Mouse (Mus musculus) heart, embryonic 15.5 days (tissue): ENCODE measurements around the gene Phip. TPM values are rescaled to one million over a fixed set of nuclear protein-coding genes. Genes with fewer than 3 reads are reported as not detected.

Source experiments
- ATAC-seq: fragments of 200-750 bp; cut with Nextera tagmentation; replicated peaks from 2 replicates; pipeline ENCODE4 v1.8.0; 2017; ENCODE audit warnings: low read depth, moderate TSS enrichment; ENCODE audit not compliant: insufficient number of reproducible peaks, insufficient read depth, low FRiP score
- H3K27ac ChIP-seq: fragments of 300-500 bp; sonication (generic); 2 replicates; pipeline ENCODE4 v1.5.1; 2015; ENCODE audit warnings: mild to moderate bottlenecking, inconsistent platforms
- H3K27me3 ChIP-seq: fragments of 300-500 bp; sonication (generic); 2 replicates; pipeline ENCODE4 v1.6.1; 2015; ENCODE audit warnings: inconsistent platforms
- H3K36me3 ChIP-seq: fragments of 300-500 bp; sonication (generic); 2 replicates; pipeline ENCODE4 v1.6.1; 2015; ENCODE audit warnings: mild to moderate bottlenecking, inconsistent platforms
- H3K4me1 ChIP-seq: fragments of 300-500 bp; sonication (generic); replicated peaks from 2 replicates; pipeline ENCODE4 v1.6.1; 2015; ENCODE audit warnings: inconsistent platforms
- H3K4me2 ChIP-seq: fragments of 300-500 bp; sonication (generic); 2 replicates; pipeline ENCODE4 v1.6.1; 2015; ENCODE audit warnings: inconsistent platforms, mild to moderate bottlenecking, moderate library complexity
- H3K4me3 ChIP-seq: fragments of 300-500 bp; sonication (generic); 2 replicates; pipeline ENCODE4 v1.5.1; 2015; ENCODE audit warnings: mild to moderate bottlenecking, inconsistent platforms
- H3K9ac ChIP-seq: fragments of 300-500 bp; sonication (generic); 2 replicates; pipeline ENCODE4 v1.6.1; 2015; ENCODE audit warnings: mild to moderate bottlenecking, inconsistent platforms
- H3K9me3 ChIP-seq: fragments of 300-500 bp; sonication (generic); replicated peaks from 2 replicates; pipeline ENCODE4 v1.6.1; 2016; ENCODE audit warnings: inconsistent platforms
- WGBS: fragments of 180-500 bp; shearing (Covaris S2); methylation state at CpG from one replicate; pipeline ENCODE4 v1.1.7; 2015; ENCODE audit warnings: mixed read lengths; 5-methylcytosine and 5-hydroxymethylcytosine counted together
- polyA plus RNA-seq: library from polyadenylated mRNA; unstranded; fragments of >200 nt; fragmentation: Nextera tagmentation; extraction: Ambion mirVana; gene quantifications from 2 replicates; pipeline ENCODE4 v1.2.1, GENCODE M21; 2015

Gene Phip
- polyA plus RNA-seq, 1 experiment from 2014 or later = 46.5 TPM

DNA sequence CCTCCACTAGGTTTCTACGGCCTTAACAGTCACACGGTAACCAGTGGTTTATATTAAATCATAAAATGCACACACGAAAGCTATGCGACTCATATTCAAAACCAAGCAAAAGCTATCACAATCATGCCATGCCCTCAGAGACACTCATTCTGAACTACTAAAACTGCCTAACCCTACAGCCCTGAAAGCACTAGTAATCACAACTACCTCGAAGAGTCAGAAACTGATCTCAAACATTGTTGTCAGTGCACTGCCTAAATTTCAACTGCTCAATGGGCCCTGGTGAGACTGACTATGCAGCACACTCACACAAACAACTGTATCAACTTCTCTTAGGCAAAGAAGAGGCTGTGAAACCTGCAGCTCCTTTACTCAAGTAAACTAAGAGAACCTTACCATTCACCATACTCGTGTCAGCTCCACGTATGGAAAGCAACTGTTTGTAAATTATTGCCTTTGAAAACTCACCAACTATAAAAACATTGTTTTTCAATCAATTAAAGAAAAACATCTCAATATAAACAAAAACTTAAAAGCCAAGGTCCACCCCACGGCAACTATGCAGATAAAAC lies 1.9 kb downstream of the Phip start:
- 21% methylated on average over 8 of the region's 8 CpGs for WGBS
- peak overlapping the region; percentile 68 for H3K4me3 ChIP-seq

DNA sequence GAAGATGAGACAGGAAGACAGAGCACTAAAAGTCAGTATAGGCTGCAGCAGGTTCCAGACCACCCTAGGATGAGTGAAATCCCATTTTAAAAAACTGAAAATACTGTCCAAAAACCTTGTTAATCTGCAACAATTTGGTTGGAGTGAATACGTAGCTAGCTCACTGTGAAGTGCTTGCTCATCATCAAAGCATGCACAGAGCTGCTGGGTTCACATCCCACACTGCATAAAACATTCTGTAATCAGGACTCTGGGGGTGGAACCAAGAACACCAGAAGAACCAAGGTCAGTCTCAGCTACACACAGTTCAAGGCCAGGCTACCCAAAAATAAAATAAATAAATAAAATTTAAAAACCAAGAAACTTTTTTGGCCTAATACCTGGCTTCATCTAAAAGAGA lies 3.9 kb downstream of the Phip start:
- Histone ChIP-seq H3K4me1 (peaks cover 7% of the 10 kb centered on the region), H3K27me3 (no peaks in the 10 kb centered on the region), H3K27ac (no peak overlapping the region), H3K9me3 (no peaks in the 10 kb centered on the region), H3K4me2 (no peak overlapping the region), H3K4me3 (no peak overlapping the region), H3K9ac (no peak overlapping the region), H3K36me3 (no peaks in the 10 kb centered on the region)
- no peak for ATAC-seq
- WGBS = 32% methylated on average over 1 of the region's 1 CpGs

More for the DNA sequence above, 1.9 kb downstream of the Phip start:
- H3K9me3 ChIP-seq = no peaks in the 10 kb centered on the region
- no peak for ATAC-seq
- H3K27ac ChIP-seq = peak overlapping the region; percentile 99
- H3K36me3 ChIP-seq = no peaks in the 10 kb centered on the region
- H3K27me3 ChIP-seq = no peaks in the 10 kb centered on the region
- peak overlapping the region; percentile 82 for H3K9ac ChIP-seq
- peaks cover 10% of the 10 kb centered on the region for H3K4me1 ChIP-seq
- peak overlapping the region; percentile 65 for H3K4me2 ChIP-seq

DNA sequence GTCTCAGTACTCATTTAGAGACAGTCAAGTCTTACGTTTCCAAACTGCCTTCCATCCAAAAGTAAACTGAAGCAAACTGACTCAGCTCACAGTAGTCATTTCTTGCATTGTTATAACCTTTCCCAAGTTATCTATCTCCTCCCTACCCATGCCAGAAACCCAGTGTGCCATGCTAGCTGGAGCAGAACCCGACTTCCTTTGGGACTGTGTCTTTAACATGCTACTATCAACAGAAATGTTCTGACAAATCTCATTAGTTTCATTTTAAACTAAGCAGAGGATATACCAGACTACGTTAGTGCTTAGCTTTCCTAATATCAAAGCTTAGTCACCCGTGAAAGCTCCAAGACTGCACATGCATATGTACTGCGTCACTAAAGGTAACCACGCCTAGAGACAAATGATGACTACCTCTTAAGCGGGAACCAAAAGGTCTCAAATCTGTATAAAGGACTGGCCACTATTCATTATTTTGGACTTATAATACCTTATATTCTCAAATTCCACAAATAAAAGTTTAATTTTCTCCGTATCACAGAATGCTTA lies 8.2 kb downstream of the Phip start:
- no peak for ATAC-seq
- no peak overlapping the region for H3K27ac ChIP-seq
- no peak overlapping the region for H3K4me2 ChIP-seq
- H3K4me1 ChIP-seq = peaks cover 3% of the 10 kb centered on the region; the same call in 1 of the 2 replicates
- no peaks in the 10 kb centered on the region for H3K27me3 ChIP-seq
- no peaks in the 10 kb centered on the region for H3K9me3 ChIP-seq
- H3K9ac ChIP-seq = no peak overlapping the region
- no peaks in the 10 kb centered on the region for H3K36me3 ChIP-seq
- 85% methylated on average over 8 of the region's 8 CpGs for WGBS
- H3K4me3 ChIP-seq = no peak overlapping the region

DNA sequence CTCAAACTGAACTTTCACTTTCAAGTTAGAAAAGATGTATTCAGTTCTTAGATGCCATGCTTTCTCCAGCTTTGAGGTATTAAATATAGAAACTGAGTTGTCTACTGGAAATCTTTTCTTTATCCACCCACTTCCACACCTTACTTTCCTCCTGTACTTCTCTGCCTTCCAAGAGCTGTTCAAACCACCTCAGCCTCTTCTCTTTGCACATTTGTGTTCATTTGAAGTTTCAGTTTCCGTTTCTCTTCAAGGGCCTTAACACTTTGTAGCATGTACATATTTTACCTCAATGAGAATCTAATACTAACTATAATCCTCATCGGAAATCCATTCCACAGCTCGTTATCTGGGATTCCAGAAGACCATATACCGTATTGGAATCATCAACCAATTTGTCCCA lies 11.3 kb downstream of the Phip start:
- Histone ChIP-seq H3K4me3 (no peak overlapping the region), H3K27me3 (no peaks in the 10 kb centered on the region), H3K27ac (no peak overlapping the region), H3K9ac (no peak overlapping the region), H3K36me3 (0 out of 2 replicates have a peak, but pooled peaks cover 4% of the 10 kb centered on the region), H3K4me1 (no peaks in the 10 kb centered on the region), H3K4me2 (no peak overlapping the region), H3K9me3 (no peaks in the 10 kb centered on the region)
- WGBS = 84% methylated on average over 4 of the region's 4 CpGs
- ATAC-seq = no peak

DNA sequence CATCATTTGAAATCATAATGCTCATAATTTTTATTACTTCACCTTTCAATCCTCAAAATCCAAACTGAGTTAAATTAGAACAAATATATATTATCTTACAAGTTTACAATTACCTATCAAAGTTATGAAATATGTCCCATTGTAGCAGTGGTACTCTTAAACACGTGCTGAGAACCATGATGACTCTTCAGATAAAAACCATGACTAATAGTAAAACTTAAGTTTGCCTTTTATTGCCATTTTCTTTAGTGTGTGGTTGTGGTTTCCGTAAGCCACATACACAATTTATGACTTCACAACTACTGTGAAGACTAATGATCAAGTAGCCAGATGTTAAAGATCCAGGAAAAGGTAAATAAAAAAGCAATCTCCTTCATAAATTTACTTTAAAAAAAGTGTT lies 14.0 kb downstream of the Phip start:
- Histone ChIP-seq H3K9ac (no peak overlapping the region), H3K27me3 (no peaks in the 10 kb centered on the region), H3K27ac (no peak overlapping the region), H3K4me1 (no peaks in the 10 kb centered on the region), H3K9me3 (no peaks in the 10 kb centered on the region), H3K4me2 (no peak overlapping the region), H3K36me3 (peaks cover 14% of the 10 kb centered on the region; the same call in 1 of the 2 replicates), H3K4me3 (no peak overlapping the region)
- WGBS = 90% methylated on average over 2 of the region's 2 CpGs
- ATAC-seq = no peak

DNA sequence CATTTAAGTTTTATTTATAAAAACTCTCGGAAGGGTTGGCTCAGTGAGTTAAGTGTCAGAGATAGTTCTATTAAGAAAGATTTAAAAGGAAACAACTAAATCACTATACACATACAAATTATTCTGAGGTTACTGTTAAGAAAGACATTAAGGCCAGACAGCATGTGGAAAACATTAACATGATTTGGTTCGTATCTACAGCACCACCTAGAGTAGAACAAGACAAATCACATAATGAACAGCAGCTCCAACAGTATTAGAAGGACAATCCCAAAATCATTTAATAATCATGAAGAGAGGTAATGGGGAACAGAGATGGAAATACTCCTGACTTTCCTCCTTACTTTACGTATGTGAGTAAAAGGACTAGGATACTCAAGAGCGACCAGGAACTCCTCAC lies 20.0 kb downstream of the Phip start:
- Histone ChIP-seq H3K36me3 (peaks cover 26% of the 10 kb centered on the region), H3K4me2 (no peak overlapping the region), H3K27me3 (no peaks in the 10 kb centered on the region), H3K9ac (no peak overlapping the region), H3K4me3 (no peak overlapping the region), H3K27ac (no peak overlapping the region), H3K4me1 (no peaks in the 10 kb centered on the region), H3K9me3 (no peaks in the 10 kb centered on the region)
- 76% methylated on average over 4 of the region's 4 CpGs for WGBS
- no peak for ATAC-seq

DNA sequence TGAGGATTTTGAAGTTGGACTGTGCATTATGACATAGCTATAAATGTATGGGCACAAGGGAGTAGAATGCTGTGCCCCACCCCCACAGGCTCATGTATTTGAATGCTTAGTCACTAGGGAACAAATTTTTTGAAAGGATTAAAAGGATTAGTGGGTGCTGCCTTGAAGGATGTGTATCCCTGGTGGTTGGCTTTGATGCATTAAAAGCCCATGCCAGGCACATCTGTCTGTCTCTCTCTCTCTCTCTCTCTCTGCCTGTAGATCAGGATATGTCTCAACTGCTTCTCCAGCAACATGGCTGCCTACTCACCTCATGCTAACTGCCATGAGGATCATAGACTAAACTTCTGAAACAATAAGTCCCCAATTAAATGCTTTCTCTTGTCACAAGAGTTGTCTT lies 23.0 kb downstream of the Phip start:
- Histone ChIP-seq H3K4me3 (no peak overlapping the region), H3K9ac (no peak overlapping the region), H3K27me3 (no peaks in the 10 kb centered on the region), H3K4me2 (no peak overlapping the region), H3K4me1 (no peaks in the 10 kb centered on the region), H3K27ac (no peak overlapping the region), H3K9me3 (no peaks in the 10 kb centered on the region), H3K36me3 (peaks cover 18% of the 10 kb centered on the region)
- ATAC-seq = no peak

DNA sequence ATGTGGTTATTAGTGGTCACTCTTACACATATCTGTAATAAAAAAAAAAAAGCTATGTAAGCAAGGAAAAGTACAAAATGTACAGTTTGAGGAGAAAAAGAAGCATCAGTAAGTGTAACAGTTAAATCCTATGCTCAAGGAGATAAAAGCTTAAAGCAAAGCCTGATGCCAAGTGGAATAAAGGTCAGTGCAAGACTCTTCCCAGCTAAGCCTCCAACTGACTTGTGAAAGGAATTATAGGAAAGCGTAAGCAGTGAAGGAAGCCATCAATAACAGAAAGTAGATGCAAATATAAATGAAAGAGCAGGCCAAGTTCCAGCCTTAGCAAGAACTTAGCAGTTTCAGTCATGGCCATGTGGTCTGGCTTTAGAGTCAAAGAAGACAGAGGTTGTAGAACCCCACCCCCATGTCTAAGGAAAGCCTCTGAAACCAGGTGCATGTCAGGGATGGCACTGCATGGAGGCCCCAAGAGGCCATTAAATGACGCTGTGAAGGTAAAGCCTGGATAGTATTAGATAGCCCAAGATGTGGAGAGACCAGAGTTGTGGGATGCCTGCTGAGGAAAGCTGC lies 23.8 kb downstream of the Phip start:
- Histone ChIP-seq H3K4me2 (no peak overlapping the region), H3K27ac (no peak overlapping the region), H3K4me1 (no peaks in the 10 kb centered on the region), H3K9me3 (no peaks in the 10 kb centered on the region), H3K4me3 (no peak overlapping the region), H3K36me3 (peaks cover 12% of the 10 kb centered on the region), H3K27me3 (no peaks in the 10 kb centered on the region), H3K9ac (no peak overlapping the region)
- ATAC-seq = no peak
- WGBS = 84% methylated on average over 2 of the region's 2 CpGs

DNA sequence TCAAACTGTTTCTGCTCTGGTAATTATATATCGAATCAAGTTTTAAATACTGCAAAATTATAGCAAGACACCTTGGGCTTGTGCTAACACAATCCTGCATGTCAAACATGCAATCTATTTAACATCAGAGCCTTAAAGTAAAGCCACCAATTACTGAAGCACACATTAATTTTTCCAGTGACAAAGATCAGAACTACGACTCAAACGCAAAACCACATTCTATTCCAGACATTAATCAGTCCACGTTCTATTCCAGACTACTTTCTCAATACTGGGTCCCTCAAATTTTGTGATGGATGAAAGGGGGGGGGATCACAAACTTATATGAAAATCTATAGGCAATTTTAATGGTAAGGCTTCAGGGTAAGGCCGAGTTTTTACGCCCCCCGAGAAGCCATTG lies 68.1 kb downstream of the Phip start:
- ATAC-seq = no peak
- Histone ChIP-seq H3K4me2 (no peak overlapping the region), H3K4me1 (no peaks in the 10 kb centered on the region), H3K27me3 (no peaks in the 10 kb centered on the region), H3K36me3 (peaks cover 42% of the 10 kb centered on the region), H3K9ac (no peak overlapping the region), H3K4me3 (no peak overlapping the region), H3K9me3 (no peaks in the 10 kb centered on the region), H3K27ac (no peak overlapping the region)
- 94% methylated on average over 7 of the region's 7 CpGs for WGBS

DNA sequence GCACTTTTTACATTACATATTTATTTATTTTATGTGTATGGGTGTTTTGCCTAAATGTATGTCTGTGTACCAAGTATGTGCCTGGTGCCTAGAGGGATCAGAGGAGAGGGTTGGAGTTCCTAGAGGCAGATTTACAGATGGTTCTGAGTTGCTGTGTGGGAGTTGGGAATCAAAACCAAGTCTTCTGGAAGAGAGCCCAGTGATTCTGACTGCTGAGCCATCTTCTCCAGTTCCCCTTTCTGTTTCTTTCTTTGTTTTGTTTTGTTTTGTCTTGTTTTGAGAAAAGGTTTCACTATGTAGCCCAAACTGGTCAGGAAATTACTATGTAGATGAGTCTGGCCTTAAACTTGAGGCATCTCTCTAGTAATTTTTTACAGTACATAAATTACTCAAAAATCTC lies 86.7 kb downstream of the Phip start:
- peaks cover 50% of the 10 kb centered on the region for H3K36me3 ChIP-seq
- H3K4me3 ChIP-seq = no peak overlapping the region
- no peak for ATAC-seq
- no peaks in the 10 kb centered on the region for H3K27me3 ChIP-seq
- H3K9me3 ChIP-seq = no peaks in the 10 kb centered on the region
- H3K4me2 ChIP-seq = no peak overlapping the region
- H3K9ac ChIP-seq = no peak overlapping the region
- no peak overlapping the region for H3K27ac ChIP-seq
- no peaks in the 10 kb centered on the region for H3K4me1 ChIP-seq

DNA sequence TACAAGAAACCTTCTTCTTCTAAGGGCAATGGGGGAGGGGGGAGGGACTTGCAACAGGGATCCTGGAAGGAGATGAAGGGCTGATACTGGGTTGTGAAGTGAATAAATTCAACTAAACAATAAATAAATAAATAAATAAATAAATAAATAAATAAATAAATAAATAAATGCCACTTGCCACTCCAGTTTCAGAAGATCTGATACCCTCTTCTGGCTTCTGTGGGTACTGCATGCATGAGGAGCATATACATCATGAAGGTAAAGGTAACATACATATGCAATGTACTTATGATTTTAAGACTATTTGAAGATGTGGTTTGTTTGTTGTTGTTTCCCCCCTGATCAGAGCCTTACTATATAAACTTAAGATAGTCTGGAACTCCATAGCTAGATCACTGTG lies 91.1 kb downstream of the Phip start:
- Histone ChIP-seq H3K27ac (no peak overlapping the region), H3K36me3 (peaks cover 58% of the 10 kb centered on the region), H3K4me1 (no peaks in the 10 kb centered on the region), H3K9ac (no peak overlapping the region), H3K9me3 (no peaks in the 10 kb centered on the region), H3K27me3 (no peaks in the 10 kb centered on the region), H3K4me2 (no peak overlapping the region), H3K4me3 (no peak overlapping the region)
- ATAC-seq = no peak

DNA sequence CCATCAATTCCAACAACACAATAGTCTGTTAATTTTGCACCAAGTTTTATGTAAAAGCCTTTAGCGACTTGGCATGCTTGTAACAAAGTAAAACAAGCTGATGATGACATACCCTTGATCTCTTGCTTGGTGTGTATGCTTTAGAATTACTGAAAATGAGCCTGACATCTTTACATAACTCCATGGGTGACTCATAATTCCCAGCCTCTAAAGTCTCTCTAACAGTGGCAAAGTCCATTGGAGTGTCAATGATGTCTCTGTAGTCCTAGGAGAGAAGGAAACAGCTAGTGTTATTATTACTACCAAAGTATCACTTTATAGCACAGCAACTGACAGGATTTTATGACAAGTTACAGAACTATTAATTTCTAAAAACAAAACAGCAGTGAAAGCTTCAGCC lies 98.2 kb downstream of the Phip start:
- WGBS = 91% methylated on average over 1 of the region's 1 CpGs
- peaks cover 62% of the 10 kb centered on the region for H3K36me3 ChIP-seq
- no peaks in the 10 kb centered on the region for H3K4me1 ChIP-seq
- H3K9ac ChIP-seq = no peak overlapping the region
- no peak for ATAC-seq
- H3K4me3 ChIP-seq = no peak overlapping the region
- H3K27me3 ChIP-seq = no peaks in the 10 kb centered on the region
- no peak overlapping the region for H3K27ac ChIP-seq
- H3K9me3 ChIP-seq = no peaks in the 10 kb centered on the region
- no peak overlapping the region for H3K4me2 ChIP-seq
